Mouse (Mus musculus) testis, adult 2 months (tissue): Measurements from ENCODE around the gene Jam3.

Source experiments
- CTCF ChIP-seq: fragments of 200-500 bp; IDR thresholded peaks from 2 replicates; pipeline ENCODE4 v1.5.1; 2012; ENCODE audit warnings: low read depth, mild to moderate bottlenecking, inconsistent platforms, low read length, moderate library complexity; ENCODE audit not compliant: control insufficient read depth, insufficient read depth, insufficient replicate concordance
- POLR2A ChIP-seq: fragments of 200-500 bp; IDR thresholded peaks from 2 replicates; pipeline ENCODE4 v1.6.1; 2012; ENCODE audit warnings: low read depth, mild to moderate bottlenecking, inconsistent platforms, low read length, moderate library complexity; ENCODE audit not compliant: control insufficient read depth

- TF ChIP-seq CTCF (no peak), POLR2A (no peak)
Observed at GRCm38 (mm10) chr9:27166981-27167380, 11.8 kb upstream of the Jam3 start.
